Mouse (Mus musculus) Muller cell, postnatal 12 days (primary cell): ENCODE results near the gene Prpf6.

Experiments
- DNase-seq: peaks from one replicate; pipeline ENCODE4 v3.0.0-alpha.2; 2015; ENCODE audit errors: inconsistent ontology term

Gene Prpf6

GRCm38 (mm10) chr2:181657441-181657840, 65.8 kb downstream of the Prpf6 start:
- DNase-seq, result peak; percentile 61

GRCm38 (mm10) chr2:181658528-181658927, 66.9 kb downstream of the Prpf6 start:
- no peak for DNase-seq

- DNase-seq, result no peak
Measured at GRCm38 (mm10) chr2:181658930-181659555, 67.4 kb downstream of the Prpf6 start.

GRCm38 (mm10) chr2:181659609-181660055, 68.0 kb downstream of the Prpf6 start:
- peak; percentile 64 for DNase-seq

GRCm38 (mm10) chr2:181662620-181663297, 71.1 kb downstream of the Prpf6 start:
- DNase-seq, result no peak

GRCm38 (mm10) chr2:181663298-181663630, 71.6 kb downstream of the Prpf6 start:
- DNase-seq, result no peak

GRCm38 (mm10) chr2:181670285-181670912, 78.7 kb downstream of the Prpf6 start:
- DNase-seq, result no peak

- peak; percentile 36 for DNase-seq
Measured at GRCm38 (mm10) chr2:181670913-181671311, 79.2 kb downstream of the Prpf6 start.

GRCm38 (mm10) chr2:181671326-181671725, 79.7 kb downstream of the Prpf6 start, which contains the start of gene Sox18:
TSS of gene Sox18 (minus strand) at chr2:181671640.
- no peak for DNase-seq

GRCm38 (mm10) chr2:181671984-181672383, 80.3 kb downstream of the Prpf6 start:
- no peak for DNase-seq

GRCm38 (mm10) chr2:181673501-181673900, 81.8 kb downstream of the Prpf6 start:
- DNase-seq, result peak; percentile 35

GRCm38 (mm10) chr2:181674934-181675333, 83.3 kb downstream of the Prpf6 start:
- DNase-seq, result no peak

GRCm38 (mm10) chr2:181675454-181675853, 83.8 kb downstream of the Prpf6 start:
- DNase-seq, result peak; percentile 79

GRCm38 (mm10) chr2:181676424-181676823, 84.8 kb downstream of the Prpf6 start:
- DNase-seq, result peak; percentile 27

GRCm38 (mm10) chr2:181677096-181677754, 85.6 kb downstream of the Prpf6 start:
- peak; percentile 59 for DNase-seq

- DNase-seq, result no peak
Measured at GRCm38 (mm10) chr2:181677755-181678098, 86.1 kb downstream of the Prpf6 start.

GRCm38 (mm10) chr2:181678780-181679179, 87.1 kb downstream of the Prpf6 start:
- peak; percentile 73 for DNase-seq

- peak; percentile 88 for DNase-seq
Measured at GRCm38 (mm10) chr2:181679951-181680715, 88.5 kb downstream of the Prpf6 start, which contains the start of gene Tcea2. TSS of gene Tcea2 (plus strand) at chr2:181680310.

GRCm38 (mm10) chr2:181680716-181681117, 89.0 kb downstream of the Prpf6 start:
- DNase-seq, result no peak

GRCm38 (mm10) chr2:181681978-181682377, 90.3 kb downstream of the Prpf6 start:
- DNase-seq, result no peak

GRCm38 (mm10) chr2:181683381-181683780, 91.7 kb downstream of the Prpf6 start:
- DNase-seq, result no peak

- no peak for DNase-seq
Measured at GRCm38 (mm10) chr2:181684713-181685112, 93.0 kb downstream of the Prpf6 start.
